Mouse (Mus musculus) G1E (cell line): ENCODE measurements around the gene Pcnx. TPM values are rescaled to one million over a fixed set of nuclear protein-coding genes. Genes with fewer than 3 reads are reported as not detected.

Experiments used
- ATAC-seq: 2 replicates; pipeline ENCODE4 v1.8.0; 2016; ENCODE audit warnings: mild to moderate bottlenecking; ENCODE audit not compliant: insufficient number of reproducible peaks, poor library complexity, low FRiP score, severe bottlenecking; ENCODE audit errors: extremely low read depth
- DNase-seq: peaks from one replicate; pipeline ENCODE4 v3.0.0; 2012; ENCODE audit warnings: low spot score
- H3K27me3 ChIP-seq: 2 replicates; pipeline ENCODE4 v1.6.1; 2012; ENCODE audit warnings: mild to moderate bottlenecking, low read length, inconsistent platforms; ENCODE audit not compliant: insufficient read depth
- H3K36me3 ChIP-seq: replicated peaks from 2 replicates; pipeline ENCODE3; 2012; ENCODE audit warnings: mild to moderate bottlenecking, inconsistent platforms
- H3K4me1 ChIP-seq: 2 replicates; pipeline ENCODE4 v1.6.1; 2012; ENCODE audit warnings: low read depth, low read length, inconsistent platforms, mixed read lengths; ENCODE audit not compliant: insufficient read depth
- H3K4me3 ChIP-seq: 2 replicates; pipeline ENCODE4 v1.5.1; 2012; ENCODE audit warnings: low read depth, mild to moderate bottlenecking, inconsistent platforms, low read length, moderate library complexity, mixed read lengths
- H3K9me3 ChIP-seq: replicated peaks from 2 replicates; pipeline ENCODE4 v1.6.1; 2012; ENCODE audit warnings: inconsistent platforms
- CTCF ChIP-seq: IDR thresholded peaks from 2 replicates; pipeline ENCODE4 v1.5.1; 2012; ENCODE audit warnings: low read depth, low read length, inconsistent platforms, mixed read lengths
- GATA1 ChIP-seq: IDR thresholded peaks from 2 replicates; pipeline ENCODE4 v1.6.1; 2012; ENCODE audit warnings: borderline replicate concordance, low read length, inconsistent platforms, mixed read lengths
- GATA2 ChIP-seq: IDR thresholded peaks from 2 replicates; pipeline ENCODE4 v1.6.1; 2012; ENCODE audit warnings: low read depth, low read length, inconsistent platforms, borderline replicate concordance
- POLR2AphosphoS5 ChIP-seq: IDR thresholded peaks from 2 replicates; pipeline ENCODE4 v1.6.1; 2012; ENCODE audit warnings: low read depth, low read length, inconsistent platforms; ENCODE audit not compliant: insufficient replicate concordance
- TAL1 ChIP-seq: conservative IDR thresholded peaks from 2 replicates; pipeline ENCODE4 v1.6.1; 2012; ENCODE audit warnings: low read depth, low read length, inconsistent platforms, mixed read lengths
- polyA plus RNA-seq: library from polyadenylated mRNA; stranded (reverse); fragments of >175 nt; gene quantifications from 2 replicates; pipeline ENCODE4 v1.2.3, GENCODE M21; 2012
- total RNA-seq, 2 experiments: library from RNA; stranded (forward) in 1 of 2; stranded (reverse) in 1 of 2; fragments of 200-1000 nt in 1 of 2; fragments of >200 nt in 1 of 2; fragmentation: Nextera tagmentation in 1 of 2; gene quantifications; 2 replicates each; pipeline ENCODE4 v1.2.3; 2014 to 2017

The Pcnx gene
- total and polyA plus RNA-seq, 3 experiments = 0.27 TPM; not detected in 2

GRCm38 (mm10) chr12:81928382-81928770, 68.6 kb downstream of the Pcnx start:
- H3K27me3 ChIP-seq = peaks cover 14% of the 10 kb centered on the region
- DNase-seq = no peak
- H3K4me3 ChIP-seq = no peak overlapping the region
- no peak for TF ChIP-seq POLR2AphosphoS5
- no peaks in the 10 kb centered on the region for H3K9me3 ChIP-seq
- ATAC-seq = no peak
- H3K36me3 ChIP-seq = no peaks in the 10 kb centered on the region
- H3K4me1 ChIP-seq = peaks cover under 1% of the 10 kb centered on the region; the same call in 1 of the 2 replicates

- no peaks in the 10 kb centered on the region for H3K9me3 ChIP-seq
- TF ChIP-seq CTCF = no peak
- TF ChIP-seq POLR2AphosphoS5 = no peak
- TF ChIP-seq GATA2 = no peak
- TF ChIP-seq GATA1 = no peak
- TF ChIP-seq TAL1 = no peak
- H3K27me3 ChIP-seq = peaks cover 20% of the 10 kb centered on the region
- peaks cover 2% of the 10 kb centered on the region; the same call in 1 of the 2 replicates for H3K4me1 ChIP-seq
- H3K36me3 ChIP-seq = no peaks in the 10 kb centered on the region
- DNase-seq (no peak), ATAC-seq (no peak)
- H3K4me3 ChIP-seq = no peak overlapping the region
These were observed 72.2 kb downstream of the Pcnx start for GRCm38 (mm10) chr12:81932015-81932414.

GRCm38 (mm10) chr12:81933430-81933829, 73.6 kb downstream of the Pcnx start:
- no peak for DNase-seq
- Histone ChIP-seq H3K27me3 (peaks cover 15% of the 10 kb centered on the region), H3K4me3 (no peak overlapping the region), H3K9me3 (no peaks in the 10 kb centered on the region), H3K36me3 (no peaks in the 10 kb centered on the region), H3K4me1 (peaks cover 2% of the 10 kb centered on the region; the same call in 1 of the 2 replicates)
- no peak for ATAC-seq
- TF ChIP-seq TAL1 (no peak), GATA2 (no peak), CTCF (no peak), GATA1 (no peak), POLR2AphosphoS5 (no peak)

- DNase-seq (no peak), ATAC-seq (no peak)
- Histone ChIP-seq H3K27me3 (peaks cover 18% of the 10 kb centered on the region), H3K4me1 (peaks cover 2% of the 10 kb centered on the region; the same call in 1 of the 2 replicates), H3K4me3 (no peak overlapping the region), H3K36me3 (no peaks in the 10 kb centered on the region), H3K9me3 (no peaks in the 10 kb centered on the region)
- TF ChIP-seq GATA2 = no peak
- TF ChIP-seq POLR2AphosphoS5 = no peak
- no peak for TF ChIP-seq CTCF
- TF ChIP-seq TAL1 = no peak
- no peak for TF ChIP-seq GATA1
These were observed 74.7 kb downstream of the Pcnx start for GRCm38 (mm10) chr12:81934510-81934909.

- H3K4me3 ChIP-seq = no peak overlapping the region
- H3K9me3 ChIP-seq = no peaks in the 10 kb centered on the region
- H3K27me3 ChIP-seq = peaks cover 23% of the 10 kb centered on the region
- no peaks in the 10 kb centered on the region for H3K36me3 ChIP-seq
- ATAC-seq = no peak
- TF ChIP-seq CTCF (no peak), TAL1 (no peak), POLR2AphosphoS5 (no peak), GATA1 (no peak), GATA2 (no peak)
- peaks cover 2% of the 10 kb centered on the region; the same call in 1 of the 2 replicates for H3K4me1 ChIP-seq
- no peak for DNase-seq
These were observed 76.2 kb downstream of the Pcnx start for GRCm38 (mm10) chr12:81936066-81936465.

- no peak for DNase-seq
- no peaks in the 10 kb centered on the region for H3K36me3 ChIP-seq
- no peak for ATAC-seq
These were observed 81.4 kb downstream of the Pcnx start for GRCm38 (mm10) chr12:81941191-81941590.

More at GRCm38 (mm10) chr12:81941191-81941590, 81.4 kb downstream of the Pcnx start:
- TF ChIP-seq TAL1 (no peak), GATA2 (no peak), CTCF (no peak), GATA1 (no peak), POLR2AphosphoS5 (no peak)
- H3K27me3 ChIP-seq = peaks cover 17% of the 10 kb centered on the region
- H3K9me3 ChIP-seq = no peaks in the 10 kb centered on the region
- no peaks in the 10 kb centered on the region for H3K4me1 ChIP-seq
- no peak overlapping the region for H3K4me3 ChIP-seq
